Mouse (Mus musculus) CD4-positive helper T cell, adult 2 months (primary cell): ENCODE measurements around the gene Med26.

ENCODE experiments used
- DNase-seq: peaks from one replicate; pipeline ENCODE4 v3.0.0-alpha.2; 2012; ENCODE audit warnings: low read depth, missing footprints, low spot score

Med26 gene

GRCm38 (mm10) chr8:72548644-72549313, 709 bp upstream of the Med26 start:
- no peak for DNase-seq

GRCm38 (mm10) chr8:72547122-72547801, 808 bp downstream of the Med26 start:
- no peak for DNase-seq

- peak; percentile 21 for DNase-seq
Measured at GRCm38 (mm10) chr8:72539234-72539633, 8.8 kb downstream of the Med26 start.

GRCm38 (mm10) chr8:72534888-72535287, 13.2 kb downstream of the Med26 start:
- no peak for DNase-seq

DNA sequence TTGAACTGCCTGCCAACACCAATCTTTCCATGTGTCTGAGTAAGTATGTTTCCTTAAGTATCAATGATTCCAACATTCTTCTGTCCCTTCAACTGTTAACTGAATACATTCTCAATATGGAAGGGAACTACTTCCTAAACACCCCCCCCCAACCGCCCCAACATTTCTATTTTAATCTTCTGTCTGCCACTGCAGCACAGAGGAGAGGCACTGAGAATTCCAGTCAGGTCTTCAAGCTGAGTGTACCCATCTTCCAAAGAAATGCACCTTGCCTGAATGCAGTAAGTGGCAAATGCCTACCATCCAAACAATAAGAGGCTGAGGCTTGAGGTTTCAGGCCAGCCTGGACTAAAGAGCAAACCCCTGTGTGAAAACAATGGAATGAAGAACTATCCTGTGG, 16.0 kb downstream of the Med26 start:
- DNase-seq = no peak

- DNase-seq = no peak
Measured at GRCm38 (mm10) chr8:72521888-72522287, 26.2 kb downstream of the Med26 start.

DNA sequence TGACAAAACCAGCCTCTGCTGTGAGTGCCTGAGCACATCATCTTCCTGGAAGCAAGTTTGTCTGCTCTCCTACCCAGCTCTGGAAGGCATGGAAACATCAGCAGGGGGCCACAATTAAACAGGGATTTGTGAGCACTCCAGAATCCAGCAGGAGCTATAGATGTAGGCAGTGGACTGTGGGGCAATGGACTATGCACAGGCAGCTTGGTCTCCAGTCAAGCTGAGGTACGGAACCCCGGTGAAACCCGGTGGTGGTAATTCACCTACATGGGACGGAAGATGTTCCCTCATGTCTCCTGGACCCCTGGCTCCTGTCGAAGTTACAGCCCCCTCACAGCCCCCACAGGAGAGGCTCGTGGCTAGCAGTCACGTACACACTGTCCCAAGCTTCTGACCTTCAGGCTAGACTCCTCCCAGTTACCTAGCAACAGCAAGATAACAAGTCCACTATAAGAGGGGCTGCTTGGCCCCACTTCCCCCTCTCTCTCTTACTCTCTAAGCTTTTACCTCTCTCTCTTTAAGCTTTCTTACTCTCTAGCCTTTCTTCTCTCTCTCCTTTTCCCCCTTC, 30.6 kb downstream of the Med26 start:
- DNase-seq = no peak

GRCm38 (mm10) chr8:72513158-72513557, 34.9 kb downstream of the Med26 start:
- DNase-seq = no peak

DNA sequence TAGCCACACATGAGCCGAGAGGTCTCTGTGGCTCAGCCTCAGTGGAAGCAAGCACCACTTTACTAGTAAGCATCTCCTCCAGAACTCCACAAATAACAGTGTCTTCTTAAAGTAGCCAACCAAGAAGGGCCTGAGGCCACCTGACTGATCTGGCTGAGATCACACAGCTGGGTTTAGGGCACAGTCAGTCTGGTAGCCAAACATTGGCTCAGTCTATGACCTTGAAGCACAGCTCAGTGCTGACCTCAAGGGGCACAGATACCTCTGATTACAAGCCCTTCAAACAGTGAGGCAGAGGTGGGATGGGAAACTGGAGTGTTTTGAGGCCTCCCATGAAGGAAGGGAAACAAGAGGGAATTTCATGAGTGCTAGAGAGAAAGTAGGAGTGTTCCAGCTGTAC, 35.4 kb downstream of the Med26 start:
- DNase-seq = no peak

GRCm38 (mm10) chr8:72507505-72507904, 40.6 kb downstream of the Med26 start:
- DNase-seq = no peak

DNA sequence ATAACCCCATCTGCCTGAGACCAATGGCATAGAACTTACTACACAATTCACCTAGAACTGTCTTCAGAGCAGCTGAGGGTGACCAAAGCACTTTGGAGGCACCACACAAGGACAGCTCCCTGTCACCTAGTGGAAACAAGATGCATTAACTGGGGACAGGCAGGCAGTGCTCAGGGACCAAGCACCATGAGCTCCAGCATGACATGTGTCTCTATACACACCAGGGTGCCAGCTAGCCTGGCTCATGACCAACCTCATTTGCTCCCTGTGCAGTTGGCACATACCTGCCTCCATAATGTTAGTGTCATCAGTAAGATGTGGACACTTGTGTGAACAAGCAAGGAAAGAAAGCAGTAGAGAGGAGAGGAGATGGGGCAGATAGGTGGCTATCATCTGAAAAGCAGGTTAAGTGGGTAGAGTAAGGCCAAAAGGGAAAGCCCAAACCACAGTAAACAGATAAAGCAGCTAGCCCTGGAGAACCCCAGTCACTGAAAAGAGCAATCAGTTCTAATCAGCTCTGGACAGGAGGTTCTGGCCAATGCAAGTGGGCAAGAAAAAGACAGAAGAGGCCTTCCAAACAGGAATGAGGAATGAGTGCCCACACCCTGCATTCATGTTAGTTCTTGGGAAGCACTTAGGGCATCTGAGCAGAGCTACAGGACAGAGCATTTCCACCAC, 43.3 kb downstream of the Med26 start:
- no peak for DNase-seq

- no peak for DNase-seq
Measured at GRCm38 (mm10) chr8:72504137-72504536, 43.9 kb downstream of the Med26 start.

GRCm38 (mm10) chr8:72500521-72500931, 47.5 kb downstream of the Med26 start:
- DNase-seq = no peak

DNA sequence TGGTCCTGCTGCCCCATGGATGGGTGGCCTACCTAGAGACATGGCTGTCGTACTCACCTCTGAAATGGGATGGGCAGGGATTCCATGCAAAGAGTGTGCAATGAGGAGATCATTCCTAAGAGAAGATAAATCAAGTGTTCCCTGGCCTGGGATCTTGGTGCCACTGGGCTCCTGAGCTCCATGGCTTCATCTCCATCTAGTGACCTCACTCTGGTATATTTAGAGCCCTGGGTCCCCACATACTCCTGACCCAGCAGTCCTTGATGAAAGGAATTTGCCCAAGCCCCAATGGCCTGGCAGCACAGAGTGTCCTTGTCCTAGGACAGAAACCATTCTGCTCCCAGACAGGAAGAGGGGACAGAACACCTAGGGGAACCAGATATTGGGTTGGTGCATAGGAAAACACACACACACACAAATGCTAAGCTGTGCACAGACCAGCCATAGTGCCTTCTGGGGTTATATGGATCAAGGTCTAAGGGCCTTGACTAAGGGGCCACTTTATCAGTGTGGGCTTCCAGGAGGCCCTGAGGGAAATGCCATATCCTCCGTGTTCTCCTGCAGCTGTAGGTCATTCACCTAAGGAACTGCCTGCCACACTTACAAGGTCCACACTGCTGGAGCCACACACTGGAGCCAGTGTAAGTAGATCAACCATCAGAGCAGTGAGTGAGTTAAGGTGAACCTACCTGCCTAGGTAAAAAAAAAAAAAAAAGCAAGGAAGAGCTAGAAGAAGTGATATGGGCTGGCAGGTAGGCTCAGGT, 48.4 kb downstream of the Med26 start:
- no peak for DNase-seq

DNA sequence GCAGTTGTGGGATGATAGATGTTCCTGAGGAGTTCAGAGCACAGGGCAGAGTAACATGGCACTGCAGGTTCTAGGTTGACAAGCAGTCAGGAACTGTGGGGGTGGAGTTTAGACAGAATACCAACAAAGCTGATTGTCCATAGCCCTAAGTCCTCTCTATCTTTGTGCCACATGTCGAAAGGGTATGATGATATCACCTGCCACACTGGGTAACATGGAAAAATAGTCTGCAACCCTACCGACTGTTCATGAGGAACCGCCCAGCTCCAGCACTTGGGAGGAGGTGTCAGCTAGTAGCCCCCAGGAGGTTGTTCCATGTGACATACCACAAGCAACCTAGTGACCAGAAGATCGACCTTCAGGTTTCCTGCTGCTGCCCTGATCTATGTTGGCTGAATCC, 49.5 kb downstream of the Med26 start:
- no peak for DNase-seq

DNA sequence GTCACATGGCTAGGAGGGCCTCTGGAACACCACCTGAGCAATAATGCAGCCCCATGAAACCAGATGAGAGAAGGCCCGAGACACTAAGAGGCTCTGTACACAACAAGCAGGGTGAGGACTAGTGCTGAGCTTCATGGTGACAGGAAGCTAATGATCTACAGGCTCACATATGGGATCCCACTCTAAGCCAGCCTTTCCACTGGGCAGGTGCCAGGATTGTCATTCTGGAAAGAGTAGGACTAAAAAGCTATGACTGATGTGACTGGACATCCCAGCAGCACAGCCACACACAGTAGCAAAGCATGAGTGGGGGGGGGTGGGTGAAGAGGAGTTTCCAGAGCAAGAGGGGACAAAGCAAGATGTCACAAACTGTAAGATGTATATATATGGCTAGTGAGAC, 50.2 kb downstream of the Med26 start:
- no peak for DNase-seq

DNA sequence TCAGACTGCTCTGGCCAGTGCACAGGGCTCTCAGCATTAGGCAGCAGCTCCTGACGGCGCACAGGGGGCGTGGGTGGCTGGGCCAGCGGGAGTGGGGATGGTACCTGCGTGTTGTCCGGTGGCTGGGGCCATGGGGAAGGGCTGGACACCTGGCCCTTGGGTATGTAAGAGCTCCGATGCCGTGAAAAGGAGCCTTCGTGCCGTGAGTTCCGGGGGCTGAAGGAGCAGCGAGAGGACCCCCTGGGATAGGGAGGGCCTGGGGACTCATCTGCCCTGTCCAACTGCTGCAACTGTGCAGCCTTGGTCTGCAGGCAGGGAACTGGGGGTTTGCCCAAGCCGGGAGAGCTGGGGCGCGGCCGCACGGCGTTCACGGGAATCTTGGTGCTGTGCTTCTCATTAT, 51.9 kb downstream of the Med26 start:
- no peak for DNase-seq

DNA sequence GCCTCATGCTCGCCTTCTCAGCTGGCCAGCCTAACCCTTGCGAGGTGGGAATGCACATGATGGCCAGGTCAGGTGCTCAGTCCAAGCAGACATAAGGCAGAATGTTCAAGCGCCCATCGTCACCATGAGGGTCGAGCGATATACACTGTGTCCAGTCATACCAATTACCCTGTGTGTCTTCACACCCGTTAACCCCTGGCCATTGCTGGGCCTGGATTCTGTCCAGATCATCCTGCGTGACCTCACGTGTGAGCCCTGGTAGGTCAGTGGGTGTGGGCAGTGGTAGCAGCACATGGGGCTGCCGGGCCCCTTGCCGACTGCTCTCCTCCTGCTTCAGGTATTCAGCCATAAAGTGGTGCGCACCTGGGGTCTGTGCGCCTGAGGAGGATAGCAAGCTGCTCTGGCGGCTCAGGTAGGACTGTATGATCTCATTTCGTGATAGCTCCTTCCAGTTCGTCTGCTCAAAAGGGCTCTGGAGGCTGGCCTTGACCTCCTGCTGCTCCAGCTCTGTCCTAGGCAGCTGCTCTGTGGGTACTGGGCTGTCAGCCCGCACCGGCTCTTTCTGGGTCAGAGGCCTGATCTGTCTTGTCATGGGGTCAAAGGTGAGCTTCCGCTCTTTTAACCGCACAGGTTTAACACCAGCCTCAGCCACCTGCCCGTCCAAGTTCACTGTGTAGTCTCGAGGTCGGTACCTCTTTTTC, 52.5 kb downstream of the Med26 start:
- no peak for DNase-seq

GRCm38 (mm10) chr8:72493381-72493780, 54.7 kb downstream of the Med26 start:
- DNase-seq = no peak

GRCm38 (mm10) chr8:72492622-72493081, 55.4 kb downstream of the Med26 start:
- peak; percentile 100 for DNase-seq
